Mouse (Mus musculus): Measurements from ENCODE around the gene Ikzf3.

GRCm38 (mm10) chr11:98477011-98477701, 68.7 kb downstream of the Ikzf3 start:
- TF ChIP-seq CTCF (IDR thresholded peaks at IDR 0.05; ENCODE audit: borderline replicate concordance, extremely low read depth, insufficient read depth, insufficient read length) = no peak
- TF ChIP-seq POLR2A (IDR thresholded peaks at IDR 0.05; ENCODE audit: borderline replicate concordance, extremely low read depth, insufficient read depth, insufficient read length, poor library complexity, severe bottlenecking) = no peak

All from brain, embryonic 14.5 days (tissue).